Mouse (Mus musculus) urinary bladder, adult 18-20 months (tissue): ENCODE results near the gene 1700020N15Rik.
"Not testable (repeated sequence)": the region's sequence is repeated elsewhere in the genome, so short reads cannot be mapped to it uniquely, and the experiment has no call there.

Experiments used
- DNase-seq, 2 experiments: peaks; one replicate each; pipeline ENCODE4 v3.0.0; 2022; ENCODE audit warnings: low spot score in 2 of 2, mixed read lengths in 2 of 2

1700020N15Rik gene

GRCm38 (mm10) chrX:69945000-69945399 is at the start of gene 1700020N15Rik:
1700020N15Rik (plus strand) TSS chrX:69945300.
- not testable (repeated sequence) for DNase-seq

- DNase-seq: no peak
These were observed 31.9 kb downstream of the 1700020N15Rik start for GRCm38 (mm10) chrX:69976790-69977579.
